Mouse (Mus musculus) adrenal gland, postnatal 36 days (tissue): ENCODE measurements around the gene Nsf. TPM values are rescaled to one million over a fixed set of nuclear protein-coding genes. Genes with fewer than 3 reads are reported as not detected.

Experiments
- DNase-seq, 2 experiments: peaks; one replicate each; pipeline ENCODE4 v3.0.0; 2021; ENCODE audit warnings: mixed read lengths in 1 of 2
- long read RNA-seq, 2 experiments: library from polyadenylated mRNA; stranded (forward); transcript quantifications; one replicate each; pipeline ENCODE4 v2.0.0; 2021; ENCODE audit warnings: borderline sequencing depth in 2 of 2
- total RNA-seq, 2 experiments: library from RNA; stranded (reverse); gene quantifications; 2 replicates each; pipeline ENCODE4 v1.2.3; 2021

The Nsf gene
- total RNA-seq = 100 to 1,000 TPM; 131 to 199 TPM
- long read RNA-seq, experiment 1, transcript Nsf-202 (21 exons, 3,766 nt) = major isoform, 46 of 61 reads
- long read RNA-seq, experiment 1, partial matches to known transcripts = 4 of 61 reads
- long read RNA-seq, experiment 1, other reads (novel, unspliced or antisense) = 11 of 61 reads
- long read RNA-seq, experiment 2, transcript Nsf-202 (21 exons, 3,766 nt) = major isoform, 19 of 20 reads
- long read RNA-seq, experiment 2, partial matches to known transcripts = 1 of 20 reads
- long read RNA-seq, experiment 2, other reads (novel, unspliced or antisense) = 0 of 20 reads

GRCm38 (mm10) chr11:103953896-103954292 is at the start of gene Nsf:
TSS of gene Nsf (minus strand) at chr11:103954056.
- peak; percentile 90 to 93 for DNase-seq

- DNase-seq = no peak
Measured at GRCm38 (mm10) chr11:104003397-104003796, 49.5 kb upstream of the Nsf start.

- no peak for DNase-seq
Measured at GRCm38 (mm10) chr11:104002191-104002590, 48.3 kb upstream of the Nsf start.

- no peak for DNase-seq
Measured at GRCm38 (mm10) chr11:104001395-104001955, 47.6 kb upstream of the Nsf start.

GRCm38 (mm10) chr11:104000667-104001394 is 47.0 kb upstream of the Nsf start:
- peak in 1 of 2 experiments; percentile 17 for DNase-seq

- no peak for DNase-seq
Measured at GRCm38 (mm10) chr11:103998737-103999136, 44.9 kb upstream of the Nsf start.

- DNase-seq = peak; percentile 82
Measured at GRCm38 (mm10) chr11:103997385-103997784, 43.5 kb upstream of the Nsf start.

- DNase-seq = no peak
Measured at GRCm38 (mm10) chr11:103992638-103993037, 38.8 kb upstream of the Nsf start.

- peak; percentile 8 to 28 for DNase-seq
Measured at GRCm38 (mm10) chr11:103990049-103990557, 36.2 kb upstream of the Nsf start.

GRCm38 (mm10) chr11:103987423-103987822 is 33.6 kb upstream of the Nsf start:
- DNase-seq = peak; percentile 73 to 81

- DNase-seq = no peak
Measured at GRCm38 (mm10) chr11:103984067-103984466, 30.2 kb upstream of the Nsf start.

- DNase-seq = no peak
Measured at GRCm38 (mm10) chr11:103981826-103982225, 28.0 kb upstream of the Nsf start.

- DNase-seq = no peak
Measured at GRCm38 (mm10) chr11:103979381-103979780, 25.5 kb upstream of the Nsf start.

- no peak for DNase-seq
Measured at GRCm38 (mm10) chr11:103970876-103971275, 17.0 kb upstream of the Nsf start.

GRCm38 (mm10) chr11:103969278-103969677 is 15.4 kb upstream of the Nsf start:
- no peak for DNase-seq

- DNase-seq = peak in 1 of 2 experiments; percentile 56
Measured at GRCm38 (mm10) chr11:103967106-103967735, 13.4 kb upstream of the Nsf start.

GRCm38 (mm10) chr11:103956866-103957265 is 3.0 kb upstream of the Nsf start:
- DNase-seq = no peak

- DNase-seq = peak; percentile 29 to 44
Measured at GRCm38 (mm10) chr11:103953032-103953895, 592 bp downstream of the Nsf start.

GRCm38 (mm10) chr11:103952635-103953031 is 1.2 kb downstream of the Nsf start:
- no peak for DNase-seq

- DNase-seq = no peak
Measured at GRCm38 (mm10) chr11:103951106-103951505, 2.8 kb downstream of the Nsf start.

- no peak for DNase-seq
Measured at GRCm38 (mm10) chr11:103948952-103949351, 4.9 kb downstream of the Nsf start.
